Mouse (Mus musculus): ENCODE measurements around the gene Cfap100. TPM values are rescaled to one million over a fixed set of nuclear protein-coding genes. Genes with fewer than 3 reads are reported as not detected.

Cfap100 gene
- polyA plus RNA-seq, 2 experiments, result 0.01 to 0.06 TPM

DNA sequence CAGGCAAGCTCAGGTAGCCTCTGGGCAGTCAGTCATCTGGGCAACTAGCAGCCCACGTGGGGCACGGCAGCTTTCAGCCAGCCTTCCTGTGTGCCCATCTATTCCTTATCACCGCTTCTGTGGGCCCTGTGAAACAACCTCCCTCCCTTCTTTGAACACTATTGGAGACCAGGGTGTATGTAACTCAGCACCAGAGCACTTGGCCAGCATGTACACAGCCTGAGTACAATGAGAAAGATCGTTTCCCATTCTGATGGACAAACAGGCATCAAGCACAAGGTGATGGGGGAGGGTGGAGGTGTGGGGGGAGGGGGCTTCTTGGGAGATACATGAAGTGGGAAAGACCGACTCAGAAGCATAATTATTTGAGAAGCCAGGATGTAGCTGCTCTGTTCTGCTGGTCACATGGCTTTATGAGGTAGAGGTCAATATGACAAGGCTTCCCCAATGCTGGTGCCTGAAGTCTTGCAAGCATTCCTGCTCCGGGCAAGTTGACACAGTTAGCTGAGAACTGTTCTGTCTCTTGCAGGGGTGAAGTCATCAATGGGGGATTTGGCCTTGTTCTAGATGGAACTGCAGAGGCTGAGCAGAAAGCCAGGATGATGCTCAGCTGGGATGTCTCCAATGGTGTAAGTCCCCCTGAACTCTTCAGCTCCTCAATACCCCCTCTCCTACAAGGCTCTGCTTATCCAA lies 67.5 kb downstream of the Cfap100 start:
- no peak for ATAC-seq (ENCODE audit: insufficient read depth)
- no peak overlapping the region for H3K4me3 ChIP-seq (ENCODE audit: insufficient read depth in 1 of 2, low read depth in 2 of 2, low read length in 2 of 2)
- no peak for DNase-seq (ENCODE audit: low read depth in 3 of 3, low spot score in 3 of 3)
- no peak overlapping the region for H3K4me2 ChIP-seq (ENCODE audit: low read depth)
- no peak overlapping the region for H3K27ac ChIP-seq
- no peaks in the 10 kb centered on the region for H3K27me3 ChIP-seq (ENCODE audit: control insufficient read depth, insufficient read depth, low read length)
- no peaks in the 10 kb centered on the region for H3K36me3 ChIP-seq (replicated peaks; ENCODE audit: control insufficient read depth, insufficient read depth, low read depth)
- peaks cover 0 to 4% of the 10 kb centered on the region in 2 experiments; a peak in 2 of 4 replicates for H3K4me1 ChIP-seq (replicated peaks; ENCODE audit: control insufficient read depth in 2 of 2, insufficient read depth in 2 of 2, low read length in 1 of 2)
- 50% methylated on average over 6 of the region's 6 CpGs for WGBS (ENCODE audit: insufficient replicate concordance)
- H3K9me3 ChIP-seq (ENCODE audit: control insufficient read depth, low read length), result no peaks in the 10 kb centered on the region
- TF ChIP-seq EP300 (IDR thresholded peaks at IDR 0.05; ENCODE audit: low read depth), result no peak
- no peak for TF ChIP-seq CTCF (IDR thresholded peaks at IDR 0.05; ENCODE audit: low read depth)
- no peak overlapping the region for H3K9ac ChIP-seq (replicated peaks)

DNA sequence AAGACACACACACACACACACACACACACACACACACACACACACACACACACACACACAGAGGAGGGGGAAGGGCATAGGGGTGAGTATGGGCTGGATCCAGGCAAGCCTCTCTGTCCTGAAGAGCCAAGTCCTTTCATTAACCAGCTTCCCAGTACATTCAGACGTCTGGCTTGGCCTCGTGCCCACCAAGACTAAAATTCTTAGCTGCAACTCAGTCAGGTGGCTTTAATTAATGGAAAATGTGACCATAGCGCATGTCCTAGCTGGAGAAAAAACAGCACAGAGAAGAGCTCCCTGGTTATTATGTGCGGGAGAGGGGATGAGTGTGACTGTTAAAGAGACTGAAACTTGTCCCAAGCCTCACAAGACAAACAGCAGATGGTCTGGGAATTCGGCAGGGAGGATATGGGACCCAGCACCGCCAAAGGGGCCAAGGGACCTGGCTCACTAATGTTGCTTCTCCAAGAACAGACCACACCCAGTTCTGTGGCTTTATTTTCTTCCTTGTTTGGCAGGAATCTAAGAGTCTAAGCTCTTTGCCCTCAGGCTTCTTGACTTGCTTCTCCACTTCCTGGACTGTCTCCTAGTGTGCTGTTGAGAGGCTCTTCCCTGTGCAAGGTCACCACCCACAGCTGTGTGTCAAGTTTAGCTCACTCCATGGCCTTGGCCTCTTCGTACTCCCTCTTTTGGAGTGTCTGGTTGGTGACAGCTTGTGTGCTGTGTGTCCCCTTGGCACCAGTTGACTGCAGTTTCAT lies 68.4 kb downstream of the Cfap100 start:
- 53% methylated on average over 7 of the region's 7 CpGs for WGBS (ENCODE audit: insufficient replicate concordance)
- Histone ChIP-seq H3K4me2 (ENCODE audit: low read depth) (no peak overlapping the region), H3K4me3 (ENCODE audit: insufficient read depth in 1 of 2, low read depth in 2 of 2, low read length in 2 of 2) (no peak overlapping the region), H3K27me3 (ENCODE audit: control insufficient read depth, insufficient read depth, low read length) (no peaks in the 10 kb centered on the region), H3K9me3 (ENCODE audit: control insufficient read depth, low read length) (no peaks in the 10 kb centered on the region), H3K36me3 (replicated peaks; ENCODE audit: control insufficient read depth, insufficient read depth, low read depth) (no peaks in the 10 kb centered on the region), H3K4me1 (replicated peaks; ENCODE audit: control insufficient read depth in 2 of 2, insufficient read depth in 2 of 2, low read length in 1 of 2) (peaks cover 0 to 4% of the 10 kb centered on the region in 2 experiments; a peak in 2 of 4 replicates), H3K9ac (replicated peaks) (no peak overlapping the region), H3K27ac (no peak overlapping the region)
- DNase-seq (ENCODE audit: low read depth in 3 of 3, low spot score in 3 of 3) (no peak), ATAC-seq (ENCODE audit: insufficient read depth) (no peak)
- TF ChIP-seq CTCF (IDR thresholded peaks at IDR 0.05; ENCODE audit: low read depth) (no peak), EP300 (IDR thresholded peaks at IDR 0.05; ENCODE audit: low read depth) (no peak)

DNA sequence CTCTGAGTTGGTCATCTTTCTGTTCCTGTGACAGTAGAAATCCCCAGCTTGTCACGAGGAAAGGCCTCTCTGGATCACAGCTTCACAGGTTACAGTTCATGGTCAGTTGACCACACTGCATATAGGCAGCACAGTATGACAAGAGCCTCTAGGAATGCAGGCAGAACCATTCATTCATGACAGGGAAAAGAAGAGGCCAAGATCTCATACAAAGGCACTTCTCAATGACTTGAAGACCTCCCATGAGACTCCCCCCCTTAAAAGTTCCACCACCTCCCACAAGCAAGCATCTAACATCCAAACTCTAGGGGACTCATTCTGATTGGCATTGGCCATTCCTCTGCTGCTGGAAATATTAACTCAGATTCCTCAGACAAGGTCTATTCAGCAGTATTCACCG lies 69.2 kb downstream of the Cfap100 start:
- Histone ChIP-seq H3K9me3 (ENCODE audit: control insufficient read depth, low read length) (no peaks in the 10 kb centered on the region), H3K4me3 (ENCODE audit: insufficient read depth in 1 of 2, low read depth in 2 of 2, low read length in 2 of 2) (no peak overlapping the region), H3K27me3 (ENCODE audit: control insufficient read depth, insufficient read depth, low read length) (no peaks in the 10 kb centered on the region), H3K36me3 (replicated peaks; ENCODE audit: control insufficient read depth, insufficient read depth, low read depth) (no peaks in the 10 kb centered on the region), H3K9ac (replicated peaks) (no peak overlapping the region), H3K27ac (no peak overlapping the region), H3K4me2 (ENCODE audit: low read depth) (no peak overlapping the region), H3K4me1 (replicated peaks; ENCODE audit: control insufficient read depth in 2 of 2, insufficient read depth in 2 of 2, low read length in 1 of 2) (peaks cover 0 to 4% of the 10 kb centered on the region in 2 experiments; a peak in 2 of 4 replicates)
- ATAC-seq (ENCODE audit: insufficient read depth), result no peak
- DNase-seq (ENCODE audit: low read depth in 3 of 3, low spot score in 3 of 3), result no peak
- WGBS (ENCODE audit: insufficient replicate concordance), result 49% methylated on average over 2 of the region's 2 CpGs
- no peak for TF ChIP-seq EP300 (IDR thresholded peaks at IDR 0.05; ENCODE audit: low read depth)
- no peak for TF ChIP-seq CTCF (IDR thresholded peaks at IDR 0.05; ENCODE audit: low read depth)

DNA sequence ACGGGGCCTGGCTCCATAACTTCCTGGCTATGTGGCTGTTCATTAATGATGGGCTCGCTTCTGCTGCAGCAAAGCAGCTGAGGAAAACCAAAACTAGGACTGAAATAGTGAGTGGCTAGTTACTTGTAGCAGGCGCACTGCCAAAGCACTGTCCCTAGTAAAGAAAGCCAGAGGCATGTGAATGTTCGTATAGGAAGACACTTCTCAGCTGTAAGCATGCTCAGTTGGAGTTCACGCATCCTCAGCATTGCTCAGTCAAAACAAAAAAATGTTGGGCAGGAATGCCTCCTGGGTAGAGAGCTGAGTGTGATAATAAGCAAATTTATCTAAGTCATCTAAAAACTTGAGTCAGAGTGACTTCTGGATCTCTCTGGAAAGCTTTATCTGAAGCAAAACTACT lies 70.5 kb downstream of the Cfap100 start:
- WGBS (ENCODE audit: insufficient replicate concordance), result 49% methylated on average over 5 of the region's 5 CpGs

More for the DNA sequence above, 70.5 kb downstream of the Cfap100 start:
- no peaks in the 10 kb centered on the region for H3K36me3 ChIP-seq (replicated peaks; ENCODE audit: control insufficient read depth, insufficient read depth, low read depth)
- no peaks in the 10 kb centered on the region for H3K9me3 ChIP-seq (ENCODE audit: control insufficient read depth, low read length)
- DNase-seq (ENCODE audit: low read depth in 3 of 3, low spot score in 3 of 3) (no peak), ATAC-seq (ENCODE audit: insufficient read depth) (no peak)
- no peak overlapping the region for H3K9ac ChIP-seq (replicated peaks)
- H3K4me2 ChIP-seq (ENCODE audit: low read depth), result no peak overlapping the region
- H3K4me1 ChIP-seq (replicated peaks; ENCODE audit: control insufficient read depth in 2 of 2, insufficient read depth in 2 of 2, low read length in 1 of 2), result peaks cover 0 to 4% of the 10 kb centered on the region in 2 experiments; a peak in 2 of 4 replicates
- TF ChIP-seq CTCF (IDR thresholded peaks at IDR 0.05; ENCODE audit: low read depth), result no peak
- TF ChIP-seq EP300 (IDR thresholded peaks at IDR 0.05; ENCODE audit: low read depth), result no peak
- no peak overlapping the region for H3K4me3 ChIP-seq (ENCODE audit: insufficient read depth in 1 of 2, low read depth in 2 of 2, low read length in 2 of 2)
- H3K27ac ChIP-seq, result no peak overlapping the region
- H3K27me3 ChIP-seq (ENCODE audit: control insufficient read depth, insufficient read depth, low read length), result no peaks in the 10 kb centered on the region

Other genes starting within 250 kb of the Cfap100 start
- gene V1ra8, start 226.0 kb downstream of the Cfap100 start, polyA plus RNA-seq (2012; rRNA removed), result not detected in 2 replicates
- gene V1ra8, start 226.0 kb downstream of the Cfap100 start, polyA plus RNA-seq (2014; fragmentation: Nextera tagmentation; extraction: Ambion mirVana), result not detected in 2 replicates
- gene Vmn1r53, start 204.4 kb downstream of the Cfap100 start, polyA plus RNA-seq (2012; rRNA removed), result not detected in 2 replicates
- gene Vmn1r53, start 204.4 kb downstream of the Cfap100 start, polyA plus RNA-seq (2014; fragmentation: Nextera tagmentation; extraction: Ambion mirVana), result not detected in 2 replicates
- not detected in 2 replicates for gene Vmn1r54, start 182.5 kb downstream of the Cfap100 start, polyA plus RNA-seq (2012; rRNA removed)
- gene Vmn1r54, start 182.5 kb downstream of the Cfap100 start, polyA plus RNA-seq (2014; fragmentation: Nextera tagmentation; extraction: Ambion mirVana), result not detected in 2 replicates
- not detected in 2 replicates for gene BC048671, start 127.6 kb downstream of the Cfap100 start, polyA plus RNA-seq (2012; rRNA removed)
- gene BC048671, start 127.6 kb downstream of the Cfap100 start, polyA plus RNA-seq (2014; fragmentation: Nextera tagmentation; extraction: Ambion mirVana), result not detected in 2 replicates
- gene Chst13, start 103.6 kb downstream of the Cfap100 start, polyA plus RNA-seq (2012; rRNA removed), result 9.0 and 9.1 TPM in 2 replicates
- 14.3 and 14.6 TPM in 2 replicates for gene Chst13, start 103.6 kb downstream of the Cfap100 start, polyA plus RNA-seq (2014; fragmentation: Nextera tagmentation; extraction: Ambion mirVana)
- gene Uroc1, start 95.5 kb downstream of the Cfap100 start, polyA plus RNA-seq (2012; rRNA removed), result 14.6 and 17.5 TPM in 2 replicates
- 9.6 and 11.5 TPM in 2 replicates for gene Uroc1, start 95.5 kb downstream of the Cfap100 start, polyA plus RNA-seq (2014; fragmentation: Nextera tagmentation; extraction: Ambion mirVana)
- 3.0 and 3.3 TPM in 2 replicates for gene Zxdc, start 59.3 kb downstream of the Cfap100 start, polyA plus RNA-seq (2012; rRNA removed)
- 3.0 and 3.9 TPM in 2 replicates for gene Zxdc, start 59.3 kb downstream of the Cfap100 start, polyA plus RNA-seq (2014; fragmentation: Nextera tagmentation; extraction: Ambion mirVana)
- 7.1 and 7.6 TPM in 2 replicates for gene Klf15, start 33.8 kb upstream of the Cfap100 start, polyA plus RNA-seq (2012; rRNA removed)
- gene Klf15, start 33.8 kb upstream of the Cfap100 start, polyA plus RNA-seq (2014; fragmentation: Nextera tagmentation; extraction: Ambion mirVana), result 9.9 and 10.2 TPM in 2 replicates
- 8.4 and 9.2 TPM in 2 replicates for gene Aldh1l1, start 57.6 kb upstream of the Cfap100 start, polyA plus RNA-seq (2012; rRNA removed)
- gene Aldh1l1, start 57.6 kb upstream of the Cfap100 start, polyA plus RNA-seq (2014; fragmentation: Nextera tagmentation; extraction: Ambion mirVana), result 10.6 and 12.5 TPM in 2 replicates
- 23.5 and 25.3 TPM in 2 replicates for gene Slc41a3, start 175.9 kb upstream of the Cfap100 start, polyA plus RNA-seq (2012; rRNA removed)
- gene Slc41a3, start 175.9 kb upstream of the Cfap100 start, polyA plus RNA-seq (2014; fragmentation: Nextera tagmentation; extraction: Ambion mirVana), result 27.6 and 30.6 TPM in 2 replicates

Measured in liver, embryonic 14.5 days (tissue).